Mouse (Mus musculus): ENCODE measurements around the gene Pttg1ip.

- TF ChIP-seq GATA1 (IDR thresholded peaks at IDR 0.05; ENCODE audit: borderline replicate concordance, low read length), result no peak
- TF ChIP-seq FLI1 (IDR thresholded peaks at IDR 0.05; ENCODE audit: low read length), result no peak
These were observed 5.1 kb downstream of the Pttg1ip start for GRCm38 (mm10) chr10:77586637-77587036.
